Mouse (Mus musculus): ENCODE measurements at regions not wholly inside any gene's neighbourhood (a gene's known extent, or its start where the extent isn't known, plus 50 kb on each side); places are given as distances from the start of the nearest gene placed in this dataset.

DNA sequence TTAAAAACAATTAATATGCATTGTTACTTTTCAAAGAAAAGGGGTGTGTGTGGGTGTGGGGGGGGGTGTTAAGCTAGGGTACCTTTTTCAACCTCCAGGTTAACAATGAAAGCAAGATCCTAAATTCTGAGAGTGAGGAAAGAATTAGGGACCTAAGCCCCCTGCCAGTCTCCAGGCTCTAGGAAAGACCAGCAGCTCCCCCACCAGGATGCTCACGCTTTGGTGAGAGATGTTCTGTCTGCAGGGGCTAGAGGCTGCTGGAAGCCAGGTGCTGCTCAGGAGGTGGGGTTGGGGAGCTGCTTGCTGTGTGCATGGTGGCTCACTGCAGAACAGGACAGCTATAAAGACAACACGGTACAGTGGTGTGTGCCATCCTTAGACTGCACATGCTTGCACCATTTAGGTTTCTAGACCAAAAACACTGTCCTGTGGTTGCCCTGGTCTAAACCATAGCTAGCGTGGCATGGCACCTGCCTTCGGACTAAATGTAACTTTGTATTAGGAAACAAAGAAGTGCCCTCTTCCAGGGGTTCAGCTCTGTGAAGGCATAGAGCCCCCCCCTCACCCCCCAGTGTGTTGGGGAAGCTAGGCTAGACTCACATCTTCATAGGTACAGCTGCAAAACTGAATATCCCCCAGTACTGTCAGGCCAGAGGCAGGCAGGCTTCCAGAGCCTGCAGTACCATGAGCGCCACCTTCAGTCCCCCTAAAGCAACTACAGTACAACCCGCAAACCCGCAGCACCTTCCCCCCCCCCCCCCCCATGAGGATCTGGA, 70.7 kb upstream of the Ppp2r5c start:
- TF ChIP-seq CTCF (conservative IDR thresholded peaks at IDR 0.05; ENCODE audit: insufficient read depth, insufficient read length, low read depth, low read length): peak; percentile 36
- no peak for TF ChIP-seq POLR2A (IDR thresholded peaks at IDR 0.05; ENCODE audit: low read depth, low read length)

All from kidney, adult 2 months (tissue).